Mouse (Mus musculus) central nervous system, embryonic 18 days (tissue): Measurements from ENCODE around the gene Rsf1. TPM values are rescaled to one million over a fixed set of nuclear protein-coding genes. Genes with fewer than 3 reads are reported as not detected.

Experiments
- polyA plus RNA-seq: library from polyadenylated mRNA; depleted of rRNA; stranded (reverse); fragments of >200 nt; gene quantifications from 2 replicates; pipeline ENCODE4 v1.2.3, GENCODE M21; 2012; rRNA removed

Gene Rsf1
- polyA plus RNA-seq, result 12.7 and 12.8 TPM in 2 replicates

DNA sequence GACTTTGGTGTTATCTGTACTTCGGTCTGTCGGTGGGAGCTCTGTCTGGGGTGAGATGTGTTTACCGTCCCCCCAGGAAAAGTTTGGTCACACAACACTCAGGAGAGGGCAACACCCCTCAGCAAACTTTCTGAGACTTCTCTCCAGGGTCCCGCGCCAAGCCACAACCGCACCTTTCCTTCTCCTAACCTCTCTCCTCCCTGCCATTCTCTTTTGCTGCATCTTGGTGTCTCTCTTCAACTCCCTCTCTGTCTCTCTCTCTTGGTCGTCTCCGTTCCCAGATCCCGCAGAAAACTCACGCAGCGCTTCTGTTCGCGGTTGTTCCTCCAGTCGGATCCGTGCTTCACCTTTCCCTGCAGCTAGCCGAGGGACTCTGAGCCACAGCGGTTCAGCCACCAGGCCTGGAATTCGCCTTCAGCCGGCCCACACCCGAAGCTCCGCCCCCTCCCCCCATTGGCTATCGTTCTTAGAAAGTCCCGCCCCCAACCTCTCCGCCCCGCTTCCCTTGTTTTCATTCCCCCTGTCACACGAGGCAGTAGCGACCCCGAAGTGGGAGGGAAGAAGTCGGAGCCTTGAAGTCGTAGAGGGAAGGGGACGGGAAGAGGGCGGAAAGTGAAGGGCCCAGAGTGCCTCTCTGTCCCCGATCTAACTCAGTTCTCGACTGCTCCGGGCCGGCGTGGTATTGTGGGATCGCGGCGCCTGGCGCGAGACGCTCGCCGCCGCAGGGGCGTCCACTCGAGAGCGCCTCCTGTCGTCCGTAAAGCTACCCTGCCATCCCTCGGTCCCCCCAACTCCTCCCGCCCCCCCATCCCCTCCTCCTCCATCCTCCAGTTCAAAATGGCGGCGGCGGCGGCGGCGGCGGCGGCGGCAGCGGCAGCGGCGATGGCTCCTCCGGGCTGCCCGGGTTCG is at the start of gene Rsf1, which contains the start of gene Aamdc:
Rsf1 (plus strand) TSS at position 823 of the 909 bp plus-strand sequence.
Aamdc (minus strand) TSS at position 431 of the 909 bp plus-strand sequence.

GRCm38 (mm10) chr7:97696506-97697254 is 117.0 kb downstream of the Rsf1 start, which contains the start of gene Clns1a:
TSS of gene Clns1a (plus strand) at chr7:97696634.

GRCm38 (mm10) chr7:97737638-97738456 is 158.2 kb downstream of the Rsf1 start, which contains the start of gene Aqp11:
TSS of gene Aqp11 (minus strand) at chr7:97738289.

Other genes starting within 250 kb of the Rsf1 start
- 11.2 and 12.7 TPM in 2 replicates for gene Usp35, start 247.9 kb upstream of the Rsf1 start, polyA plus RNA-seq
- gene Kctd21, start 247.6 kb upstream of the Rsf1 start, polyA plus RNA-seq, result 7.1 and 7.2 TPM in 2 replicates
- gene Alg8, start 208.3 kb upstream of the Rsf1 start, polyA plus RNA-seq, result 19.7 TPM in 2 replicates
- gene Ndufc2, start 179.9 kb upstream of the Rsf1 start, polyA plus RNA-seq, result 318 and 363 TPM in 2 replicates
- 6.2 and 8.6 TPM in 2 replicates for gene Thrsp, start 162.2 kb upstream of the Rsf1 start, polyA plus RNA-seq
- gene Kctd14, start 128.6 kb upstream of the Rsf1 start, polyA plus RNA-seq, result 1.3 and 1.5 TPM in 2 replicates
- gene Ints4, start 98.9 kb upstream of the Rsf1 start, polyA plus RNA-seq, result 57.6 and 62.0 TPM in 2 replicates
- 48.0 and 52.3 TPM in 2 replicates for gene Aamdc, start 392 bp upstream of the Rsf1 start, polyA plus RNA-seq
- 116 and 117 TPM in 2 replicates for gene Clns1a, start 116.7 kb downstream of the Rsf1 start, polyA plus RNA-seq
- 11.5 and 12.2 TPM in 2 replicates for gene Aqp11, start 158.4 kb downstream of the Rsf1 start, polyA plus RNA-seq
- 116 and 117 TPM in 2 replicates for gene Pak1, start 208.7 kb downstream of the Rsf1 start, polyA plus RNA-seq